Mouse (Mus musculus): Measurements from ENCODE around the gene Cyp4a31.
"Not testable (repeated sequence)": the region's sequence is repeated elsewhere in the genome, so short reads cannot be mapped to it uniquely, and the experiment has no call there.

Cyp4a31 gene

DNA sequence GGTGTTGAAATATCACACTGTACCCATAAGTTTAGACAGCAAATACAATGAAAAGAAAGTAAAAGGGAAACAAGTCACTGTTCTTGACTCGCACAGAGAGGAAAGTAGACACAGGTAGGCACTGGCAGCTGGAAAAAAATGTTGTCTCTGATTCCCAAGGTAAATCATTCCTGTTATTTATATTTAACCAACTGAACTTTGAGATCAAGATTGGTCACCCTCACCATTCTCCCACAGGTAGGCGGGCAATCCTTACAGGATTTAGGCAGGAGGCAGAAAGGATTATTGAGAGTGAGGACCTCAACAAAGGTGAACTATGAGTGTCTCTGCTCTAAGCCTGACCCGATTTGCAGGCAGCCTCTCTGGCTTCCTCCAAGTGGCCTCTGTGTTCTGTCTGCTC, at the start of gene Cyp4a31:
TSS of gene Cyp4a31 (plus strand) at position 249 of the 400 bp plus-strand sequence.
- no peak for DNase-seq

DNA sequence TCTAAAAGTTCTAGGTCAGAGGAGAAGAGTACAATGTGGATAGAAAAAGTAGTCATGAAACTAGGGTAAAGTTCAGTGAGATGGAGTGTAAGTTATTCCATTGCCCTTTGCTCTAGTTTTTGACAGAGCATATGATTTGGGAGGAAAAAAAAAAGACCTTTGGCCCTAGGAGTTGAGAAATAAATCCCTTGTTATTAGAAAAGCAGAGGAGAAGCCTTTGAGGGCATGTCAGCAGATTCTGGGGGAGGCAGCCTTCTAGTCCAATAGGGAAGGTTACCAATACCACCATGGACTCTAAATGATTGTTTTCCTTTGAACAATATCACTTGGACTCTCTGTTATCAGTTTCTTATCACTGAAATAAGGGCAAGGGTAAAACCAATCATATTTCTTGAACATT, 49.5 kb upstream of the Cyp4a31 start:
- not testable (repeated sequence) for DNase-seq

DNA sequence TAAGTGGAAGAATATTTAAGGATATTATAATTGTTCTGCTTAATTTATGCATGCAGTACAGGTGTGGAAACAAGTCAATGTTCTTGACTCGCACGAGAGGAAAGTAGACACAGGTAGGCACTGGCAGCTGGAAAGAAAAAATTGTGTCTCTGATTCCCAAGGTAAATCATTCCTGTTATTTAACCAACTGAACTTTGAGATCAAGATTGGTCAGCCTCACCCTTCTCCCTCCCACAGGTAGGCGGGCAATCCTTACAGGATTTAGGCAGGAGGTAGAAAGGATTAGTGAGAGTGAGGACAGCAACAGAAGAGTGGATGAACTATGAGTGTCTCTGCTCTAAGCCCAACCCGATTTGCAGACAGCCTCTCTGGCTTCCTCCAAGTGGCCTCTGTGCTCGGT, 45.4 kb upstream of the Cyp4a31 start, which contains the start of gene Cyp4a10:
TSS of gene Cyp4a10 (plus strand) at position 265 of the 400 bp plus-strand sequence.
- not testable (repeated sequence) for DNase-seq

DNA sequence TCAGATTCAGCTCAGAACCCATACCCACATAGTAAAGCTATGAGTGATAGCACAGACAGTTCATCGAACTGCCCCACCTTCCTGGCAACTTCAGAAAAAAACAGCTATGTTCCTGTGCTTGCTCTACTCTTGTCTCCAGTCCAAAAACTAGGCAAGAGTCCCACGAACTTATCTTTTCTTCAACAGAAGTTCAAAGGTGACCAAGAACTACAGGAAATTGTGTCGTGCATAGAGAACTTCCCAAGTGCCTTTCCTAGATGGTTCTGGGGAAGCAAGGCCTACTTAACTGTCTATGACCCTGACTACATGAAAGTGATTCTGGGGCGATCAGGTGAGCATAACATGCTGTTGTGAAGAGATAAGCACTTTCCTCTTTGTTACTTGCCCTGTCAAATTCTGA, 44.0 kb upstream of the Cyp4a31 start:
- DNase-seq = no peak

DNA sequence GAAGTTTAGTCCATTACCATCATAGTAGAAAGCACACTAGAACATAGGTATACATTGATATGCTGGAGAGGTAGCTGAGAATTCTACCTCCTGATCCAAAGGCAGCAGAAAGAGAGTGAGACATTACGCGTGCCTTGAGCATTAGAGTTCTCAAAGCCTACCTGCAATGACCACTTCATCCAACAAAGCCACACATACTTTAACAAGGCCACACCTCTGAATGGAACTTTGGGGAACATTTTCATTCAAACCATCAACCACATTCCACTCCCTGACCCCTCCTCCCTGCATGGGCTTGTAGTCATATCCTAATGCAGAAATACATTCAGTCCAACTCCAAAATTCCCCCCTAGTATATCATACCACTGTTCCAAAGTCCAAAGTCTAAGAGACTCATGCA, 41.7 kb upstream of the Cyp4a31 start:
- no peak for DNase-seq

DNA sequence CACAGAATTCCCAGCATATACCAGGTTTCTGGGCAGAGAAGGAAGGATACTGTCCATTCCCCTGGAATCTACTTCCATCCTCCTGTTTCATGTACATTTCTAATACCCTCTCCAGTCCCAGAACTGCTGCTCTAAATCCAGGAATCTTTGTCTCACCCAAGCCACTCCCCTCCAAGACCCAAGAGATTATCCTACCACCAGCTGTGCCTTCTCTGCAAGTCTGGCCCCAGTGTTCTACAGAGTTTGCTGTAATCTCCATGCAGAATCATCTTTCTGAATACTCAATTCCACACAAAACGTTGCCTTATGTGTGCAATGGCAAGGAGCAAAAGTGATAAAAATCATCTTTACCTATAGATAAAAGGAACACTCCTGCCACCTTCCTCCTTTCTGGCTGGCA, 18.3 kb upstream of the Cyp4a31 start:
- DNase-seq = no peak

DNA sequence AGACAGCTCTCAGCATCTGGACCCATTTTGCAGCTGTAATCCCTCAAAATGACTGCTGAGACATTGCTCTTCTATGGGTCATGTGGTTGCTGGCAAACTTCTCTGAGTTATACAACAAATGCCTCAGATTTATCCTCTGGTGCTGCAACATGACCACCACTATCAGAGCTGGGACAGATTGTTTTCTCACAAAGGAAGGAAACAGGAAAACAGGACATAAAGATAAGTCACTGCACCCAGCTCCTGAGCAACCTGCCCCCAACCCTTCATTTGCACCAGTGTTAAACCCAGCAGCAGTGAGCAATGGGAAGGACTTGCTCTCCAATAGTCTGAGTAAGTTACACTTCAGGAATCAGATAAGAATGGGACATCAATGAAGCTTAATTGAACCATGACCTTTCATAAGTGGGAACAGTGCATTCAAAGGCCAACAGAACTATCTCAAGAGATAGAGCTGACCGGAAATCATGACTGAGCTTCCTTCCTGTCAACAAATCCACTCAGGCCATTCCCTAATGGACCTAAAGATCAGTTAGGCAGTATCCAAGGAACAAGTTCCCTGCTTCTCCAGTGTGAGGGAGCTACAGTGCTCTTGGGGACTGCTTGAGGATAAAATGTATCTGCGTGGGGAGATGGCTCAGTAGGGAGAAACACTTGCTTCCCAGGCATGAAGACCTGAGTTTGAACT, 17.2 kb upstream of the Cyp4a31 start:
- DNase-seq = no peak

DNA sequence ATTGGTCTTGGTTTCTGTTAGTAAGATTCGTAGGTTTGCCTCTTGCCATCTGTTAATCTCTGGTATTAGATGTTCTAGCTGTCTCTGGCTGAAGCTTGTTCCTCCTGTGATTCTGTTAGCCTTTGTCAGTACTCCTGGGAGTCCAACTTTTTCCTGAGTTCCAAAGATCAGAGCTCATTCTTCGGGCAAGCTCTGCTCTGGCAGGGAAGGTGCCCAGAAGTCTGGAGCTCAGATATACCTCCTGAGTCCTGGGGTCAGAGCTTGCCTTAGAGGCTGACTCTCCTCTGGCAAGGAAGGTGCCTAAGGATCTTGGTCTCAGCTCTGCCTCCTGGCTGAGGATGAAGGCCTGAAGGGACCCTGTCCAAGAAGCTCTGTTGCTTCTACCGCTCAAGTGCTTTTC, 10.7 kb upstream of the Cyp4a31 start:
- no peak for DNase-seq

DNA sequence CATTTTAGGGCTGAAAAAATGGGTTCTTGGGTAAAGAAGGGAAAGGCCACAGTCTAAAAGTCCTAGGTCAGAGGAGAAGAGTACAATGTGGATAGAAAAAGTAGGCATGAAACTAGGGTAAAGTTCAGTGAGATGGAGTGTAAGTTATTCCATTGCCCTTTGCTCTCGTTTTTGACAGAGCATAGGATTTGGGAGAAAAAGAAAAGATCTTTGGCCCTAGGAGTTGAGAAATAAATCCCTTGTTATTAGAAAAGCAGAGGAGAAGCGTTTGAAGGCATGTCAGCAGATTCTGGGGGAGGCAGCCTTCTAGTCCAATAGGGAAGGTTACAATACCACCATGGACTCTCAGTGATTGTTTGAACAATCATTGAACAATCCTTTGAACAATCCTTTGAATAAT, 7.9 kb upstream of the Cyp4a31 start:
- no peak for DNase-seq

DNA sequence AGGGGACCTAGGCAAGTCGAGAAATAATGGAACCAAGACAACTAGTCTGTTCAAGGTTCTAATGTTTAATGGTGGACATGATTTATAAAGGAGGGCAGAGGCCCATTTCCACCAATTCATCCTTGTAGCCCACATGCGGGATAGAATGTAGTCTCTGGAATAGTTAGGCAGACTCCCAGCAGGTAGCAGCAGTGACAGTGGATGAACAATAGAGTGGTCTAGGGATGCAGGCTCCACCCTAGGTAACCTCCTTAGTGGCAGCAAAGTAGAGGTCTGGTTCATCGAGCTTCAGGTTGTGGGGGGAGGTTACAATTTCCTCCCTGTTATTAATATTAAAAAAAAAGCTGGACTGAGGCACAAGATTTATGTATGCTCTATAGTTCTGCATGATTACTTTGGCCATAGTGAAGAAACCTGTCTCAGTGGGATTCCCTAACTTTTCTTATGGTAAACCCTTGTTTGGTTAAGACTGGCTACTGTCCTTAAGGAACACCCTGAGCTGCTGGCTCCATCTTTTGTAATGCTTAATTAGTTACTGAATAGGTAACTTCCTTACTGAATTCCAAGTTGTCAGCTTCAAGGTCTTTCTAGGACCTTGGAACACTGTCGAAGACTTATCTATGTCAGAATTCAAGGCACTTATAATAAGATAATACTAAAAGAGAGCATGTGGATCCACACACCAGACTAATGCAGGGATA, 5.4 kb upstream of the Cyp4a31 start:
- no peak for DNase-seq

DNA sequence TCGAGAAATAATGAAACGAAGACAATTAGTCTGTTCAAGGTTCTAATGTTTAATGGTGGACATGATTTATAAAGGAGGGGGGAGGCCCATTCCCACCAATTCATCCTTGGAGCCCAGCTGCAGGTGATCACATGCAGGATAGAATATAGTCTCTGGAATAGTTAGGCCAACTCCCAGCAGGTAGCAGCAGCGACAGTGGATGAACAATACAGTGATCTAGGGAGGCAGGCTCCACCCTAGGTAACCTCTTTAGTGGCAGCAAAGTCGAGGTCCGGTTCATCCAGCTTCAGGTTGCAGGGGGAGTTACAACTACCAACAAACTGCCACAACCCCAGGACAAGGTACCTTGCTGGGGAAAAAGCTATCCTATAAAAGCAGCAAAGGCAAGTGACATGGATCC, 2.2 kb upstream of the Cyp4a31 start:
- not testable (repeated sequence) for DNase-seq

DNA sequence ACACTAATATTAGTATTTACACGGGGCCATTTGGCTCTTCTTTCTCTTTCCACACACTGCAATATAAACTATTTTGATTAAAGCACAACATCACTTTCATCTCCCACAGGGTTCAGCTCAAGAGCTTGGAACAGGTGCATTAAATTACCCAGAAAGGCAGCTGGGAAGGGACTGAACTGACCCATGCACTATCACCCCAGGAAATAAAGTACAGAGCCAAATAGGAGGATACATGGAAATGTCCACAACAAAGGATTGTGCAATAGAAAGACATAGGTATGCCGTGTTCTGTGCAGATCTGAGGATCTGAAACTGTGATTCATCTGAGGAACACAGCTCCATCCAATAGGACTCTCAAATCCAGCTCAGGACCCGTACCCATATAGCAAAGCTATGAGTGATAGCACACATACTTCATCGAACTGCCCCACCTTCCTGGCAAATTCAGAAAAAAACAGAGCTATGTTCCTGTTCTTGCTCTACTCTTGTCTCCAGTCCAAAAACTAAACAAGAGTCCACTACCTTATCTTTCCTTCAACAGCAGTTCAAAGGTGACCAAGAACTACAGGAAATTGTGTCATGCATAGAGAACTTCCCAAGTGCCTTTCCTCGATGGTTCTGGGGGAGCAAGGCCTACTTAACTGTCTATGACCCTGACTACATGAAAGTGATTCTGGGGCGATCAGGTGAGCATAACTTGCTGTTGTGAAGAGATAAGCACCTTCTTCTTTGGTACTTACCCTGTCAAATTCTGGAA, 1.2 kb downstream of the Cyp4a31 start:
- DNase-seq = not testable (repeated sequence)

DNA sequence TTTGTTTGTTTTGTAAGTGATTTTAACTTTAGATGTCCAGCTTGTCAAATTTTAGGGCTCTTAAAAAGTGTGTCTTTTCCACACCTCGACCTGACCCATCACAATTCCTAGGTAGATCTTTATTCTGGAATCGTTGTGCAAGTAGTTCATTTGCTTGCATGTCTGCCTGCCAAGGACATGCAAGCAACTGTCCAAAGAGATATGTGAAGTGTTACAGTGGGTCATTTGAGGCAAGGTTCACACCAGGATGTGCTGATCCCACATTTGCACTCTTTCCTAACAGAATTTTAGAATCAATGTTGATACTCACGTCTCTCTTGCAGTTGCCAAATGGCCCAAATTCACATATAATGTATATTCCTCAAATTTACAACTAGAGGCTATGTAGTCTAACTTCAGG, 11.8 kb downstream of the Cyp4a31 start:
- DNase-seq = no peak

DNA sequence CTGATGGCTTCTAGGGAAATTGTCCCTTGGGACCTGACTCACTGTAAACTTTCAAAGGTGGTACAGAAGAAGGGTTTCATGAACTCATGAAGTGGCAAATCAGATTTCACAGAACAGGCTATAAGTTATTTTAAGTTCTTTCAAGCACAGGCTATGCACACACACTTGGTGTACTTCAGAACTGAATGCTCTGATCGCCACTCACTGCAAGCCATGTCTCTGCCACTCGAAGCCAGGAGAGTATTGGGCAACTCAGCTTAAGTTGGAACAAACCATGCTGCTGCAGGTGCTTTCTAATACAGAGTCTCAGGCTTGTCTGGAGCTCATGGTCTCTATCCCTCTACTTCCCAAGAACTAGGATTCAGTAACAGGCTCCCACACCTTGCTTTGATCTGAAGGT, 12.3 kb downstream of the Cyp4a31 start:
- no peak for DNase-seq

DNA sequence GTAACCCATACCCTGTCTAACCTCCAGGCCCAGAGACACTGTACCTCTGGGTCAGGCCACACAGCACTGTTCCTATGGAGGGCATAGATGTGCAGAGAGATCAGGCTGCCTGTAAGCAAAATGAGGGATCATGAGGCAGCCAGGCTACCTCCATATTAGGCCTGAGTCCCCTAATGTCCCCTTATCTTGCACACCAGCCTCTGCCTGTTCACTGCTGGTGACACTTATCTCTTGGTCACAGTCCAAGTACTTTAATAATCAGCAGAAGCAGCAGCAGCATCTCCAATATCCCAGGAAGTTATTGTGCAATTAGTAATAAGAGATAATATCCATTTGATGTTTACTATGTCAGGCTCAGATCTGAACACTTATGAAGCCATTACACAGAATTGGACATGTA, 19.6 kb downstream of the Cyp4a31 start:
- no peak for DNase-seq

DNA sequence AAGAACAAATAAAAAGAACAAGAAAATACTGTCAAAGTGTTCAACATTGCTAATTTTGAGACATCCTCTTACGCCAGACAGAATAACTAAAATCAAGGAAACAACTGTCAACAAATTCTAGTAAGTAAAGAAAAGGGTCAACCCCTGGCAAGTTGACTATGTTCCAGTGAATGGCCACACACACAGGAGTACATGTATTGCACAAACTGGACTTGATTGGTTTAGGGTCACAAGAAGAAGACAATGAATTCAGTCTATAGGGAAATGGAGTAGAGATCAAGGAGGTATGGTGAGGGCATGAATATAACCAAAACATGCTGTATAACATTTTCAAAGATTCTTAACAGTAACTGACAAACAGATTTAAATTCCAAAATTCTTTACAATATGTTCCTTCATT, 32.9 kb downstream of the Cyp4a31 start:
- DNase-seq = no peak

DNA sequence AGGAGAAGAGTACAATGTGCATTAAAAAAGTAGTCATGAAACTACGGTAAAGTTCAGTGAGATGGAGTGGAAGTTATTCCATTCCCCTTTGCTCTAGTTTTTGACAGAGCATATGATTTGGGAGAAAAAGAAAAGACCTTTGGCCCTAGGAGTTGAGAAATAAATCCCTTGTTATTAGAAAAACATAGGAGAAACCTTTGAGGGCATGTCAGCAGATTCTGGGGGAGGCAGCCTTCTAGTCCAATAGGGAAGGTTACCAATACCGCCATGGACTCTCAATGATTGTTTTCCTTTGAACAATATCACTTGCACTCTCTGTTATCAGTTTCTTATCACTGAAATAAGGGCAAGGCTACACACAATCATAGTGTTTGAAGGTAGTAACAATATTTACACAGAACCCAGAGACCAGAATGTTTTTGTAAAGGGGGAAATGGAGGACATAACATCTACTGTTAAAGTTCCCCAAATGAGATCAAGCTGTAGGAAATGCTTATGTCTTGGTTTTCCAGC, 33.4 kb downstream of the Cyp4a31 start:
- no peak for DNase-seq

DNA sequence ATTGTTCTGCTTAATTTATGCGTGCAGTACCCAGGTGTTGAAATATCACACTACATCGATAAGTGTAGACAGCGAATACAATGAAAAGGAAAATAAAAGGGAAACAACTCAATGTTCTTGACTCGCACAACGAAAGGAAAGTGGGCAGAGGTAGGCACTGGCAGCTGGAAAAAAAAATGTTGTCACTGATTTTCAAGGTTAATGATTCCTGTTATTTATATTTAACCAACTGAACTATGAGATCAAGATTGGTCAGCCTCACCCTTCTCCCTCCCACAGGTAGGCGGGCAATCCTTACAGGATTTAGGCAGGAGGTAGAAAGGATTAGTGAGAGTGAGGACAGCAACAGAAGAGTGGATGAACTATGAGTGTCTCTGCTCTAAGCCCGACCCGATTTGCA, 37.2 kb downstream of the Cyp4a31 start, which contains the start of gene Cyp4a32:
TSS of gene Cyp4a32 (plus strand) at position 359 of the 400 bp plus-strand sequence.
- DNase-seq = not testable (repeated sequence)

DNA sequence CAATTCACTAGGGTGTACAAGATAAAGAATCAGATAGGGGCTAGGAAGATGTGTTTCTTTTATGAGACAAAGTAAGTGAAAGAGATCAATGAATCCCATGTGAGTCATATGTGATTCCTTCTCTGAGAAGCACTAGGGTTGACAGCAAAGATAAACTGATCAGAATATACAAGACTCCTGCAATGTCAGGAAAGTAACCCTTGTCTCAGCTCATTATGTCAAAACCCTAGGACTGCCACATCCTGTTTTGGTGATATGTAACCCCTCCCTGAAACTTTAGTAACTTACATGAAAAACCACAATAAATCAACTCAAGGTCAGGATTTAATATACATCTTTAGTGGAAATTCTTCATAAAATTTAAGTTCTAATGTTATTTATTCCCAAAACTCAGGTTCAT, 50.6 kb downstream of the Cyp4a31 start:
- DNase-seq = no peak

DNA sequence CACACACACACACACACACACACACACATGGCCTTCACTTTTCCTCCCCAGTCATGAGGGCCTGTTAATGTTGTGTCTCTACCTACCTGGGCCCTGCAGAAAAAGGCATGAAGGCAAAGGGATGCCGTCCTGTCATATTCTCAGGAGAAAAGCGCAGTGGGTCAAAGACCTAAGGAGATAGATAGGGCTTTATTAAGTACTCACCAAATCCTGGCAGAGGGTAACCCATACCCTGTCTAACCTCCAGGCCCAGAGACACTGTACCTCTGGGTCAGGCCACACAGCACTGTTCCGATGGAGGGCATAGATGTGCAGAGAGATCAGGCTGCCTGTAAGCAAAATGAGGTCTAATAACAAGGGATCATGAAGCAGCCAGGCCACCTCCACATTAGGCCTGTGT, 62.1 kb downstream of the Cyp4a31 start:
- DNase-seq = not testable (repeated sequence)

Measured in right cerebral cortex, postnatal 14 days (tissue).